Comparison of ENCODE assay signal across 16 mouse cellular contexts in the genomic region with DNA sequence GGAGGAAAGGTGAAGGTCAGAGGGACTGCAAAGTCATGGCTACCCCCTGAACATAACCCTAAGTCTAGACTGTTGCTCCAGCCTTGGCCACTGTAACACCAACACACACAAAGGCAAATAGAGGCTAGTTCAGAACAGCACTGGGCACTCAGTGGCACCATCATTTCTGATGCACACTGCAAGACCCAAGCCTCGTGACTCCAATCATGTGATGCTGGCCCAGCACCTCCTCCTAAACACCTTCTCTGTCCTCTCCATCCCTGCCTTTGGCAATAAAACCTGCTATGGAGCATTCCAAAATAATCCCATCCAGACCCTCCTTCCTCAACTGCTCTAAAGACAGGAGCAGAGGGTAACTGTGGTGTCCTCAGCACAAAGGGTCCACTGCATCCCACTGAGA.
"Had no signal": no experiment of that assay in that cellular context is flagged by ENCODE, and none has a peak within 500 bp of the region (broad histone marks: within the 10 kb centered on the region; RNA-seq: fewer than 3 reads in every experiment).

No protein-coding gene starts in this region.

- DNase-seq: lung, adult 18-20 months; lung, embryonic 14.5 days; lung, postnatal 10 days; lung, postnatal 4 days; midbrain, embryonic 14.5 days; right cerebral cortex, postnatal 14 days; thymus, adult 2 months; thymus, postnatal 14 days; thymus, postnatal 36 days had no signal

- H3K9ac ChIP-seq: lung, embryonic 14.5 days; midbrain, embryonic 12.5 days; neural tube, embryonic 13.5 days; neural tube, embryonic 15.5 days; stomach, embryonic 15.5 days had no signal

- H3K4me1 ChIP-seq: midbrain, embryonic 12.5 days; neural tube, embryonic 15.5 days had no signal

- H3K27ac ChIP-seq: midbrain, embryonic 10.5 days; midbrain, embryonic 12.5 days; neural tube, embryonic 13.5 days; neural tube, embryonic 15.5 days; stomach, embryonic 15.5 days; stomach, postnatal 0 days had no signal

- H3K27me3 ChIP-seq: midbrain, embryonic 12.5 days; neural tube, embryonic 13.5 days; neural tube, embryonic 15.5 days; stomach, embryonic 15.5 days had no signal

- H3K36me3 ChIP-seq: midbrain, embryonic 10.5 days; midbrain, embryonic 12.5 days; neural tube, embryonic 13.5 days; neural tube, embryonic 15.5 days had no signal

- H3K9me3 ChIP-seq: midbrain, embryonic 10.5 days; midbrain, embryonic 12.5 days; neural tube, embryonic 13.5 days; neural tube, embryonic 15.5 days; stomach, embryonic 15.5 days had no signal

- H3K4me3 ChIP-seq: midbrain, embryonic 10.5 days; midbrain, embryonic 12.5 days; myocyte; neural tube, embryonic 13.5 days; neural tube, embryonic 15.5 days; stomach, embryonic 15.5 days had no signal
